Mouse (Mus musculus): Measurements from ENCODE around the gene Aldh3a2.

- TF ChIP-seq CTCF (IDR thresholded peaks at IDR 0.05; ENCODE audit: low read depth), result no peak
- no peak for TF ChIP-seq EP300 (IDR thresholded peaks at IDR 0.05; ENCODE audit: low read depth)
Observed at GRCm38 (mm10) chr11:61300205-61300604, 32.9 kb upstream of the Aldh3a2 start.

All from liver, embryonic 14.5 days (tissue).